Mouse (Mus musculus): ENCODE data around the gene Csnk1e.
"Not testable (repeated sequence)": the region's sequence is repeated elsewhere in the genome, so short reads cannot be mapped to it uniquely, and the experiment has no call there.

The Csnk1e gene

DNA sequence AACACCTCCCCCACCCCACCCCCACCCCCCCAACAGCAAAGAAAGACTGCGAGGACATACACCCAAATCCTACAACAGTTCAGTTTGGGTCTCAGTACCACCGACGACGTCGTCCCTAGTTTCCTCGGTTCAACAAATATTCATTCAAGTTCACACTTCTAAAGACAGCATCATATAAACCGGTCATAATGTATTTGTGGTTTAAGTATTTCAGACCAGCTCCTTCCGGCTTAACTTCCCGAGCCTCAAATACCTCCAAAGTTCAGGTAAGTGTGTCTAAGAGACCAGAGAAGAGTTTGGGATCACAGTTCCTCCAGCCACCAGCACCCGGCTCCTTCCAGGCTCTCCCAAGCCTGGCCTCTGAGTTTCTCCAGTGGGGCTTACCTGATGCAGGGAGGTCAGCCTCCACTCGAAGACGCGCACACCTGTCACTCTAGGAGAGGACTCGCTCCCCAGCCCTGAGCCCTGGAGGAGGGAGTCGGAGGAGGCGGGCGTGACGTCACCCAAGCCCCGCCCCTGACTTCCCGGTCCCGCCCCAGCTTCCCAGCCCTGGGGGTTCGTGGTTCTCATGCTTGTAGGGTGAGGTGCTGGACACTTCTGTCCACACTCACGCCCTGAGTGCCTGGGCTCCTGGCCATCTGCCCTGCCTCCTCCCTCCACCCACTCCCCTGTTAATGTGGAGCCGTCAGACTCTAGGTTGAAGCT, at the start of gene Csnk1e:
TSS of gene Csnk1e (minus strand) at position 461 of the 705 bp plus-strand sequence.
- peak; percentile 84 for DNase-seq (ENCODE audit: low read depth)

DNA sequence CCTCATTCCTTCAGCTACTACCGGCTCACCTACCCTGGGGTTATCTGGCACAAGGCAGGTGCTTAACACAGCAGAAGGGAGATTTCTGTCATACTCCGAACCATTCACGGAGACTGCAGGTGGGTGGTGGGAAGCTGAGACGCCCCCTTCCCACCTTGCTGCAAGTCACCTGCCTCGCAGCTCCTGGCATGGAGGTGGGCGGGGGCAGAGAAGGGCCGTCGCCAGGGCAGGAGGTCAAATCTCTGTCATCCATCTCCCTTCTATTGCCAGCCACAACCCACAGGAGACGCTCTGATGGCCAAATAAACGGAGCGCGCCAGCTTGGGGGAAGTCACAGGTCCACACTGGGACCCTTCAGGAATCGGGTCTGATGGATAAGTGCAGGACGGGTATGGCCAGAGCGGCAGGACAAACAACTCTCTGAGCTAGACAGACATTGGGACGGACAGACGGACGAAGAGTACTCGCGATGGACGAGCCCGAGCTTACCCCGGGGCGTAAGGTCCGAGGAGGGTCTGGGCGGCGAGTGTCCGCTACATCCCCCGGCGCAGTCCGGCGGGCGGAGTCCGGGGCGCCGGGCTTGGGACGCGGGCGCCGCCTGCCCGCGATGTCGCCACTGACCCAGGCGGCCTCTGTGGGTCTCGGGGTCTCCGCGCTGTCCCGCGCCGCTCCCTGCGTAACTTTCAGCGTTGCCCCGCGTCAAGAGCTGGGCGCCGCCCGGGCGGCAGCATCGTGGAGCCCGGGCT, 49.5 kb upstream of the Csnk1e start, which contains the start of gene Kcnj4:
TSS of gene Kcnj4 (minus strand) at position 535 of the 746 bp plus-strand sequence.
- DNase-seq (ENCODE audit: low read depth): no peak

DNA sequence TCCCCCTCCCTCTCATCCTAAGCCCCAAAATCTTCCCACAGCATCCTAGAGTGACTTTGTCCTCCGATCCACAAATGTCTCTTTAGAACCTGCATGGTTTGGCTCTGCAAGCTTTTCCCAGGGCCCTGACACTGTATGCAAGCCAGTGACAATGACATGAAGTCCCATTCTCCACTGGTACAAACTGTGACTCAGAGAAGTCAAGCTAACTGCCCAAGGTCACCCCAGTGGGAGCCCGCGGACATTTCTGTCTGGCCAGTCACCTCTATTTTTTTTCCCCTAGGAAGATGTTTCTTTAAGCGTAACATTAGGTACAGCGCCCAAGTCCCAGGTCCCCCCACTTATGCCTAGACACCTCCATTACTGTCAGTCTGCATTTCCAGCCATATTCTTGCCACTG, 48.1 kb upstream of the Csnk1e start:
- DNase-seq (ENCODE audit: low read depth): no peak

DNA sequence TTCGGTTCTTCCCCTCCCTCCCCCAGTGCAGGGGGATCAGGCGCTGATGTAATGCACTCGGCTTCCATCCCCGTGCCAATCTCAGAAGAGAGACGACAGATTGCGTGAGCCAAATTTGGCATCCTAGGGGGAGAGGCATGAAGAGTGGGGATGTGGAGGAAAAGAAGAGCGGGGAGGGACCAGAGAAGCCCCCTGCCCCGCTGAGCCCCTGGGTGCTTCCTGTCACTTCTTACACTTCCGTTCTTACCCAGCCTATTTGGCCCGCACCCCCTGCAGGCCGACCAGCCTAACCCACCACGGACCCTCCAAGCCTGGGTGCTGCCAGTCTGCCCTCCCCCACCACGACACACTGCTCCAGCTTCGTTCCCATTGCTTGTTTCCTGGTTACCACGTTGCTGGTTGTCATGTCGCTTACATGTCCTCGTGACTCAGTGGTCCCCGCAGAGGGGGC, 47.5 kb upstream of the Csnk1e start:
- DNase-seq (ENCODE audit: low read depth): no peak

DNA sequence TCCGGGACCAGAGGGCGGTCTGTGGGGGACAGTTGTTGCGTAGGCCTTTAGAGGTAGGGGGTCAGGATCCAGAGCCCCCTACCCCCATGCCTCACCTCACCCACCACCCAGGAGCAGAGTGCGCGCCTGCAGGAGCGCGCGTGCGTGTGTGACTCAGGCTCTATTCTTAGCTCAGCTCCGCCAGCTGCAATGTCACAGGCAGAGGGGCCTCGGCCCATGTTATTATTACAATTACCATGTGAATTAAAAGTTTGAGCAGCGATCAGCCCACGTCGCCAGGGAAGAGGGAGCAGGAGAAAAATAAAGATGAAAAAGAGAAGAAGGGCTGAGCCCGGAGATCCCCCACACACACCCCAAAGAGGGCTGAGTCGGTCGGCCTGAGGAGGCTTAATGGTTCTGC, 44.7 kb upstream of the Csnk1e start:
- DNase-seq (ENCODE audit: low read depth): no peak

DNA sequence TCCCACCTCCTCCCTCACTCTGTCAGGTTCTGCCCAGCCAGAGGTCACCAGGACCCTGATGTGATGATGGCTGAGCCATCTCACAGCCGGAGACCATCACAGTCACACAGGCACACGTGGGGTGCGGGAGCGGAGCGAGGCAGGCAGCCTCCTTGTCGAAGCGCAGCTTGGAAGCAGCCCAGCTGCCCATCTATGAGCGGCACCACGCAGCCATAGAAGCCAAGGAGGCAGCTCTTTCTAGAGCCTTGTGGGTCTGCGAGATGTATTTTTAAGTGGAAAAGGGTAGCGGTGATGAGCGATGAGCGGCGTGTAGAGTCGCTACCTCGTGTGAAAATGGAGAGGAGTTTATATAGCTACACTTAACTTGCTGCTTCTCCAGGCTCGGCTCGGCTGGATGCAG, 38.2 kb upstream of the Csnk1e start:
- no peak for DNase-seq (ENCODE audit: low read depth)

DNA sequence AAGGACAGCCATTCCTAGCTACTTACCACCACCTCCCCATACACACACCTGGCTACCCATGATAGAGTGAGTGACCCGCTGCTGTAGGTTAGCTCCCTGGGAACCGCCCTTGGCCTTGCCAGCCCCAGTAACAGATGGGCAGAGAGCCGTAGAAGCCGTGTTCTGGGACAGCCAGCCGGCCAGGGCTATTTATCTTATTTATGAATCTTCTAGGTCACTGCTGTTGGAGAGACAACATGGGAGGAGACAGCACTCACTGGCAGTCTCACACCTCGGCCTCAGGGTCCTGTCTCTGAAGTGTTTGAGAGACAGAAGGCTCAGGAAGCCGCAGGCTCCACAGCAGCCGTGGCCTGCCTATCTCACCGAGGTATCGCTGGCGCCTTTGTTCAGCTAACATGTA, 34.1 kb upstream of the Csnk1e start:
- no peak for DNase-seq (ENCODE audit: low read depth)

DNA sequence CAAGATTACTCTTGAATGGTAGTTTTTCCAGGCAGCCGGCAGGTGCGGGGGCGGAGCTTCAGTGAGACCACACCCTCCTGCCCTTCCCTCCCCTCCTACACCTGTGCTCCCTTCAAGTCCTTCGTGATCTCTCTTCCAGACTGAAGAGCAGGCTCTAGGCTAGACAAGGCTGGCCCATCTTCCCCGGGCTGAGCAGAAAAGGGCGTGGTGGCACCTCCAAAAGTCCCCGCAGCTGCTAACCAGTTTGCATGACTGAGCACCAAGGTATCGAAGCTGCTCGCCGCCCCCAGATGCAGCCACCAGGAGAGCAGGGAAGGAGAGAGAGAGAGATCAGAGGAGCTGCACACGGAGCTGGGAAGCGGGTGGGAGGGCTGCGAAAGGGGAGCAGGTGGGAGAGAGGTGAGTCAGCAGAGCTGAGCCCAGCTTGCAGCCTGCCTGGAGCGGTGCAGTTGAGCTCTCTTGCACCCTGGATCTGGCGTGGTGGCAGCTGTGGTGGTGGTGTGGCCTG, 25.9 kb upstream of the Csnk1e start:
- DNase-seq (ENCODE audit: low read depth): no peak

DNA sequence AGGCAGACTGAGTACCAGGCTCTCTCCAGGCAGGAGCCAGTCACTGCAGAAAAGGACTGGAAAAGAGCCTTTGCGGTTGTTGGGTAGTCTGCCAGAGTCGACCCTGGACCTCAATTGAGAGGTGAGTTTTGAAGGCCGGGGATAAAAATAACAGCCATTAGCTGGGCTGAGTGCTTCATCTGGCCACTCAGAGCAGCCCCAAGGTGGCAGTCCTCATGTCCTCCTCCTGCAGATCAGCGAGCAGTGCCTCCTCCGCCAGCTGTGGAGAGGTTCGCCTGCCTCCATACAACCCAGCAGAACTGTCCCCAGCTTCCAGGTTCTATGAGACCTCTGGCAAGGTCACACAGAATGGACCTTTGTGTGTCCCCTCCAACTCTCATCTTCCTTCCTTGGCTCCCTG, 21.9 kb upstream of the Csnk1e start:
- DNase-seq (ENCODE audit: low read depth): no peak

DNA sequence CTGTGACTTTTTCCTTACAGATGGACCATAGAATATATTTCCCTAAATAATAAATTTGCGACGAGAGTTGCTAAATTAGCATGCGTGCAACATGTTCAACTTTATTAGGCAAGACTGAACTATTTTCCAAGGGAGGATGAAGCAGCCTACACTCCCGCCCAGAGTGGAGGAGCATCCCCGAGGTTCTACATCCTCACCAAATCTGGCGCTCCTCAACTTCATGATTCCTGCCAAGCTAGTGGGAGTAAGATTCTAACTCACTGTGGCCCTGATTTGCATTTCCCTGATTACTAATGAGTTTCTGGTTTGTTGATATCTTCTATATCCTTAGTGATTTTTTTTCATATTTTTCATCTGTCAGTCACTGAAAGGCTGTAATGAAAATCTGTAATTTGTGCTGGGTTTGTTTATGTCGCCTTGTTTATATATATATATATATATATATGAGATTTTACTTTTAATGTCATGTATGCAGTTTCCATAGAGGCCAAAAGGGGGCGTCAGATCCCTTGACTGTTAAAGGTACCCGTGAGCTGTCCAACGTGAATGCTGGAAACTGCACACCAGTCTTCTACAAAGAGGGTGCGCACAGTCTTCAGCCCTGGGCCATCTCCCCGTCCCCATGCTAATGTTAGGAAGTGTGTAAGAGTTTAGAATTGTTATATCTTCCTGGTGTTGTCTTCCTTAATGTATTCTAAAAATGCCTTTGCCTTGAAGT, 18.4 kb upstream of the Csnk1e start:
- DNase-seq (ENCODE audit: low read depth): peak; percentile 35

DNA sequence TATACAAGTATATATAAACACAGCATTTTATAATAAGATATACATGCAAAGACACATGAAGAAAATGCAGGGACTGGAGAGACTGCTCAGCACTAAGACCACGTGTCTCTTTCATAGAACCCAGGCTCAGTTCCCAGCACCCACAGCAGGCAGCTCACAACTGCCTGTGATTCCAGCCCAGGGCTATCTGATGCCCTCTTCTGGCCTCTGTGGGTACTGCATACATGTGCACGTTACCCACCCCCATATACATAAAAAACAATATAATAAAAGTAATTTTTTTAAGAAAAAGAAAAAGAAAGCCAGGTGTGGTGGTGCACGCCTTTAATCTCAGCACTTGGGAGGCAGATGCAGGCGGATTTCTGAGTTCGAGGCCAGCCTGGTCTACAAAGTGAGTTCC, 17.7 kb upstream of the Csnk1e start:
- DNase-seq (ENCODE audit: low read depth): peak; percentile 32

DNA sequence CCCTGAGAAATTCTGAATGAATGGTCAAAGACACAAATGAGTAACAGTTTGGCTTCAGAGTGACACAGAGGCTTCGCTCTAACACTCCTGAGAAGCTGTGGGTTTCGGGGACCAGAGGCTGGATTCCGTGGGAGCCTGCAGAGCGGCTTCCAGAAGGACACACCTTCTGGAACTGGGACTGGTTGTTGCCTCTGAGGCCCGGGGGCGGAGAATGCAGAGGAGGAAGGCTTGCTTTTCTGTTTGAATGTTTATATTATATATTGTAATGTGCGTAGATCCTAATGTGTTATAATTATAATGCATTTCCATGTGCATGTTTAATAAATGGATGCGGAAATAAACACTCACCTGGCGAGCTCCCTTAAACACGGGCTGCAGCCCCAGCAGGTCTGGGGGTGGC, 15.7 kb upstream of the Csnk1e start:
- no peak for DNase-seq (ENCODE audit: low read depth)

DNA sequence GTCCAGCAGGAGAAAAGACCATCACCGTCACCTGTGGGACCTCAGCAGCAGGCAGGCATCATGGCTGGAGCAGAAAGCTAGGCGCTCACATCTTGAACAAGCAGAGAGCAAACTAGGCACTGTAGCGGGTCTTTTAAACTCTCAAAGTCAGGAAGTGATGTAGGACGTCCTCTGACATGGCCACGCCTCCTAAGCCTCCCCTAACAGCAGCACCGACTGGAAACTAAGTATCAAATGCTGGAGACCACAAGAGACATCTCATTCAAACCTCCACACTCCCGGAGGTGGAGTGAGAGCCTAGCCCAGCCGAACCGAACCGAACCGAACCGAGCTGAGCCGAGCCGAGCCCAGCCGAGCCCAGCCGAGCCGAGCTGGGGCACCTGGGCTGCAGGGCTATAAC, 15.2 kb upstream of the Csnk1e start:
- peak; percentile 30 for DNase-seq (ENCODE audit: low read depth)

DNA sequence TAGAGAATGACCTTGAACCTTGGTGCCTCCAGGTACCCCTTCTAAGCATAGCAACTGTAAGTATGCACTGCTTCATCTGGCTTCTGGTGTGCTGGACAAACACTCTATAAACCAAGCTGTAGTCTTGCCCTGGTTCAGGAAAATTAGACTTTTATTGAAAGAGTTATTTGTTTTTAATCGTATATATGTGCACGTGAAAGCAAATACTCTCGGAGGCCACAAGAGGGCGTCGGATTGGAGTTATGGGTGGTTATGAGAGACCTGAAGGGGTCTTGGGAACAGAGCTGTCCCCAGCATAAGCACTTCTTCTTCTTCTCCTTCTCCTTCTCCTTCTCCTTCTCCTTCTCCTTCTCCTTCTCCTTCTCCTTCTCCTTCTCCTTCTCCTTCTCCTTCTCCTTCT, 14.2 kb upstream of the Csnk1e start:
- no peak for DNase-seq (ENCODE audit: low read depth)

DNA sequence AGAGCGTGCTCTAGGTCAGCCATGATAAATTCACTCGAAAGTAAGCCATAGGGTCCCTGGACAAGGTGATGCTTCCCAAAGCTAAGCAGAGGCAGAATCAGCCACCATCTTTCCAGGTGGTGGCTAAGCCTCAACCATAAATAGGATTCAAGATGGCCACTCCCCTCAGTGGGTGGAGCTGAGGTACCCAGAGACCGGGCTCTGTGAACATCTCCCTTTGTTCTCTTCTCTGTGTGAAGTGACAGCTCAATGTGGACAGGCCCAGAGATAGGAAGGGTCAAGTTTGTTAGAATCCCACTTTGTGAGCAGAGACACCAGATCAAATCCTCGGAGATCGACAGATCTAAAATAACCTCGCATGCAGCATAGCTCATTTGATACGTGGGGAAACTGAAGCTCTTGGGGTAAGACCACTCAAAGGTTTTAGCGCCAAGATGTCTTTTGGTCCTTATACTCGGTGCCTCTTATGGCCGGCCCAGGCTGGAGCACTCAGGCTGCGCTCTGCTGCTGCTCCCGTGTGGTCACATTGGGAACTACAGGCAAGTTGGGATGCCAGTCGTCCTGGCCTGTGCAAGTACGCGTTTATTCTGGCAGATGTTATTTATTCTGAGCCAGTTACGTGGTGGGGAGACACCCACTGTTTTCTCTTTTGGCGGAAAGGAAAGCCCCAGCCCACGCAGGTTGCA, 11.4 kb upstream of the Csnk1e start:
- DNase-seq (ENCODE audit: low read depth): peak; percentile 93

DNA sequence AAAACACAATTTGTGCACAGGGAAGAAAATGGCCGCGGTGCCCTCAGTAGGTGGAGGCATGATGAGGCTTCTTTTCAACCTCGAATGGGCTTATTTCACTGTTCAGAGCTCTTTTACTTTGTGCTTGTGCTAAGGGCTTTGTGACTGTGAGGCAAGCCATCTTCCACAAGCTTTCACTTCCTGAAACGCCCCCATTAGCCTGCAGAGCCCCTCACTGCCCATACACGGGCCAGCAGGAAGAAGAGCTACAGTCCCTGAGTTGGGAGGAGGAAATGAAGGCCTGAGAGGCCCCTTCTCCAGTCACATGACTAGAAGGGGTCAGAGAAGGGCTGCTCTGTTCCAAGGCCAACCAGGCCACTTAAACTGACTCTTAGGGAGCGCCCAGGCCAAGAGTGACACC, 1.2 kb upstream of the Csnk1e start:
- DNase-seq (ENCODE audit: low read depth): no peak

DNA sequence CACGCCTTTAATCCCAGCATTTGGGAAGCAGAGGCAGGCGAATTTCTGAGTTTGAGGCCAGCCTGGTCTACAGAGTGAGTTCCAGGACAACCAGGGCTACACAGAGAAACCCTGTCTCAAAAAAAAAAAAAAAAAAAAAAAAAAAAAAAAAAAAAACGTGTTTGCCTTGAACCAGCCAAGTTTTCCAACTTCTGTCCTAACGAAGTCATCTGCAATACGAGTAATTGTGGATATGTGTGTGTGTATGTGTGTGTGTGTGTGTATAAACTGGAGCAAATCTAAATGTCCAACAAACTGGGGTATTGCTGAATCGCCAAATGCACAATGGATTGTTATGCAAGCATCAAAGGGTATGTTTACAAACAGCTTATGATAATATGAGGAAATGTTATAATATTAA, 738 bp upstream of the Csnk1e start:
- not testable (repeated sequence) for DNase-seq (ENCODE audit: low read depth)

DNA sequence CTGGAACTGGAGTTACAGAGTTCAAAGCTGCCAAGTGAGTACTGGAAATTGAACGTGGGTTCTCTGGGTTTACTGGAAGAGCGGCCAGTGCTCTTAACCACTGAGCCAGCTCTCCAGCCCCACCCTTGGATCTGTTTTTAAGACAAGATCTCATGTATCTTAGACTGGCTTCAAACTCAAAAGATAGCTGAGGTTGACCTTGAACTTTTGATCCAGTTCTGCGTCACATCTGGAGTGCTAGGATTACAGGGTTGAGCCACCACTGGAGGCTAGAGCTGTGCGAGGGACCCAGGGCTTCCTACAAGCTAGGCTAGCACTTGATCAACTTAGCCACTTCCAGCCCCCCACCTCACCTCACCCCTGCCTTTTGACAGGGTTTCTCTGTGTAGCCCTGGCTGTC, 1.5 kb downstream of the Csnk1e start:
- no peak for DNase-seq (ENCODE audit: low read depth)

DNA sequence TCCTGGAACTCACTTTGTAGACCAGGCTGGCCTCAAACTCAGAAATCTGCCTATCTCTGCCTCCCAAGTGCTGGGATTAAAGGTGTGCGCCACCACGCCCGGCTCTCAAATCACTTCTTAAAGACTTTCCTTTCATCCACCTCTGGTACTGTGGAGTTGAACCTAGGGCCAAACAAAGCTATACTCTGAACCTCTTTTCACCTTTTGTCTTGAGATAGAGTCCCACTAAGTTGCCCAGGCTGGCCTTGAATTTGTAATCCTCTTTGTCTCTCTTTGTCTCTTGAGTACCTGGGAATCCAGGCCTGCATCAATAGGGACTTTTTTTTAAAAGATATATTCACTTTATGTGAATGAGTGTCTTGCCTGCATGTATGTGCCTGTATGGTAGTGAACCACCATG, 7.3 kb downstream of the Csnk1e start:
- no peak for DNase-seq (ENCODE audit: low read depth)

DNA sequence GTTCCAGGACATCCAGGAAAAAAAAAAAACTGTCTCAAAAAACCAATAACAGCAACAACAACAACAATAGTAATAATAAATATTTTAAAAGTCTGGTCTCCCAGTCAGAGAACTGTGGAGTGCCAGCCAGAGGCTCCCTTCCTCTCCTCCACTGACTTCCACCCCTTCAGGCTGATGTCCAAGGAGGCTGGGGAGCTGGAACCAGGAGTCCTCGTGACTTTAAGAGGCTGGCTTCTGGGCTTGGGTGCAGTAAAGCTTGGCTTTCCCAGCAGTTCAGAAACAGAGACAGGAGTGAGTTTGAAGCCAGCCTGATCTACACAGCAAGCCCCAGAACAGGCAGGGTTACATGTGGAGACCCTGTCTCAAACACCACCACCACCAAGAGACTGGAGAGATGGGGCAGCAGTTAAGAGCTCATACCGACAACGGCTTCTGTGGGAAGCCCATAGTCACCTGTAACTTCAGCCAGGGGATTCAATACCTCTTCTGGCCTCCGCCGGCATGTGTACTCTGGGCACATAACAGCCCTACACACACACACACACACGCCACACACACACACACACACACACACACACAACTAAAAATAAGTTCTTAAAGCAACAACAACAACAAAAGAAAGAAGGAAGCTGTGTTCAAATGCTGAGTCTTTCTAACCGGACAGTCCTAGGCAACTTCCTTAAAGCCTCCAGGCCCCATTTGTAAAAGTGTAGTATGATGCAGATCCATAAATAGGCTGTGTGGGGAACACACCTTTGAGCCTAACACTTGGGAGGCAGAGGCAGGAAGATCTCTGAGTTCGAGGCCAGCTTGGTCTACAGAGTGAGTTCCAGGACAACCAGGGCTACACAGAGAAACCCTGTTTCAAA, 9.3 kb downstream of the Csnk1e start:
- DNase-seq (ENCODE audit: low read depth): peak; percentile 57

DNA sequence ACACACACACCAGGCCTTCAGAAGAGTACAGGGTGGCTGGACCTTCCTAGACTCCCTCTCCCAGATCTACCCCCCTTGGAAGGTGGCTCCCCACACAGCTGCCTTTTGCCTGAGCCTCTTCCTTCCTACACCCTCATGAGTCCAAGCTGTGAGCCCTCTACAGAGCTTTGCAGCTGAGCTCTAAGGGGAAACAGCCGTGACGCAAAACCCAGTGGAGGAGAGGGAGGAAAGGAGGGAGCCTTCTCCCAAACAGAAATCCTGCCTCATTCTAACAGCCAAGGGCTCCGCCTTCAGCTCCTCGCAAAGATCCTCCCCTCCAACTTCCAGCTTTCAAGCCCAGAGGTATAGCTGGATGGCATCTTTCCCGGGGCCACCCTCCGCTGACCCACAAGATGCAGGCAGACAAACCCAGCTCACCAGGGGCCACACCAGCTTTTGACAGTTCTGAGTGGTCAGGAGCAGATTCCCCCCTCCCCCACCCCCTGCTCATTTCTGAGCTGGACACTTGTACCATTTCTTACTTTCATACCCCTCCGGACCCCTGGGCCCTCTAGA, 11.4 kb downstream of the Csnk1e start:
- no peak for DNase-seq (ENCODE audit: low read depth)

Data from NIH3T3 (cell line).